Mouse (Mus musculus): ENCODE results near the gene Rasgrf1. TPM values are rescaled to one million over a fixed set of nuclear protein-coding genes. Genes with fewer than 3 reads are reported as not detected.
A peak's percentile ranks its signal among the peaks of the same experiment; 100 is the strongest.
"Not testable (repeated sequence)": the region's sequence is repeated elsewhere in the genome, so short reads cannot be mapped to it uniquely, and the experiment has no call there.

The Rasgrf1 gene
- polyA plus RNA-seq, 1 experiment: 0.06 TPM

DNA sequence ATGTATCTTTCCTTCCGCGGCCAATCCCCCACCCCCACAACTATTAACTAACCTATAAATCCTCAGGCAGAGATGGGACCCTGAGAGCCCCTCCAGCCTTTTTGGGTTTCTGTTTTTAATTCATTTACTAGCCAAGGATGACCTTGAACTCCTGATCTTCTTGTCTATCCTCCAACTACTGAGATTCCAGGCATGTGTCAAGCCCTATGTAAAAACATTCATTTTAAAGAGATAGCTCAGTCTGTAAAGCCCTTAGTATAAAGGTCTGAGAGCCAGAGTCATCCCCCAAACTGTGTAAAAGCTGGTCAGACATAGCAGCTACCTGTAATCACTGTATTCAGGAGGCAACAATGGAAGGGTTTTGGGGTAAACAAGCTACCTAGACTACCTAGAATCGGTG is 146.2 kb downstream of the Rasgrf1 start:
- TF ChIP-seq CTCF (IDR thresholded peaks at IDR 0.05; ENCODE audit: extremely low read depth, insufficient read depth, insufficient read length, insufficient replicate concordance) (no peak), POLR2A (IDR thresholded peaks at IDR 0.05; ENCODE audit: low read depth, low read length) (no peak)
- DNase-seq (ENCODE audit: low read depth in 1 of 2, low spot score in 2 of 2): no peak
- peak overlapping the region; percentile 14; the same call in 1 of the 2 replicates for H3K27ac ChIP-seq (ENCODE audit: insufficient read depth, low read length)
- no peaks in the 10 kb centered on the region for H3K36me3 ChIP-seq (ENCODE audit: control insufficient read depth, insufficient read depth, low read length)
- no peaks in the 10 kb centered on the region for H3K27me3 ChIP-seq (ENCODE audit: control insufficient read depth, insufficient read depth, low read length)
- peaks cover 6% of the 10 kb centered on the region; the same call in 1 of the 2 replicates for H3K4me1 ChIP-seq (ENCODE audit: control insufficient read depth, insufficient read depth, insufficient read length)
- H3K4me3 ChIP-seq (ENCODE audit: extremely low read depth, insufficient read depth, insufficient read length): peak overlapping the region; percentile 56
- WGBS: 85% methylated on average over 3 of the region's 3 CpGs

DNA sequence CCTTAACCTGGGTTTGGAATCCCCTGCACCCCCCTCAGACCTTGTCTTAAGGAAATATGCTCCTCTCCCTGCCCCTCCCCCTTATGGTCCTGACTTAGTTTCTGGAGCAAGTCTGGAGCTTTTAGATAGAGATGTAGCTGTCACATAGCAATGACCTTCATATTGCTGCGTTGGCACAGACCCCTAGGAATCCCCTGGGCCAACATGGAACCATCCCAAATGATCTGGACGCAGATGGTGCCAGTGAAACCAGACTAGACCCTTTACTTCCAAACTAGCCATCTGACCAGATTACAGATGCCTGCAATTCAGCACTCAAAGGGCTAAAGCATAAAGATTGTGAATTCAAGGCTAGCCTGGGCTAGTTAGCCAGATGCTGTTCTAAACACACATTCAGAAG is 147.0 kb downstream of the Rasgrf1 start:
- no peak for DNase-seq (ENCODE audit: low read depth in 1 of 2, low spot score in 2 of 2)
- TF ChIP-seq CTCF (IDR thresholded peaks at IDR 0.05; ENCODE audit: extremely low read depth, insufficient read depth, insufficient read length, insufficient replicate concordance) (no peak), POLR2A (IDR thresholded peaks at IDR 0.05; ENCODE audit: low read depth, low read length) (no peak)
- Histone ChIP-seq H3K27me3 (ENCODE audit: control insufficient read depth, insufficient read depth, low read length) (no peaks in the 10 kb centered on the region), H3K4me1 (ENCODE audit: control insufficient read depth, insufficient read depth, insufficient read length) (peaks cover 13% of the 10 kb centered on the region; the same call in 1 of the 2 replicates), H3K27ac (ENCODE audit: insufficient read depth, low read length) (peak overlapping the region; percentile 14), H3K4me3 (ENCODE audit: extremely low read depth, insufficient read depth, insufficient read length) (no peak overlapping the region), H3K36me3 (ENCODE audit: control insufficient read depth, insufficient read depth, low read length) (no peaks in the 10 kb centered on the region; the same call in 1 of the 2 replicates)
- whole genome bisulfite sequencing: 84% methylated on average over 2 of the region's 2 CpGs

DNA sequence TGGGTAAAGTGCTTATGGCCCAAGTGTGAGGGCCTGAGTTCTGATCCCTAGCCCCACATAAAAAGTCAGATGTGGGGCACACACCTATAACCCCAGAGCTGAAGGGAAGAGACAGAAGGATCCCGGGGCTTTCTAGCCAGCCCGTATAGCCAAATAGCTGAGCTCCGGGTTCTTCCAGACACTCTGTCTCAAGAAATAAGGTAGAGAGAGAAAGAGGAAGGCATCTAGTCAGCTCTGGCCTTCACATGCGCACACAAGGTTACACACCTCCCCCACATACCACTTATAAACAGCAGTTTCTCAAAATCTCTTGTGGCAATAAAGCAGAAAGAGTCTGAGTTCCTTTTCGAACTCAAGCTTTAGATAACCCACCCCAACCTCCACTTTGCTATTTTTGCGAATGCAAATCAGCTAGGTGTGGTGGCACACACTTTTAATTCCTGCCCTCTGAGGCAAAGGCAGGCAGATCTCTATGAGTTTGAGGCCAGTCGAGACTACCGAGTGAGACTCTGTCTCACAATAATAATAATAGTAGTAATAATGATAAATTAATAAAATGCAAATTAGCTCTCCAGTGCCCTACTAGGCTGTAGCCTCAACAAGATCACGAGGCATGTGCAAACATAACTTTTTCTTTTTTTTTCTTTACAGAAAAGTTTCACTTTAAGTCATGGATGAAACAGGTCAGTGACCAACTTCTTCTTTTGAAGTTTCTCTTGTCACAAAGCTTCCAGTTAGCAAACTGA is 150.3 kb downstream of the Rasgrf1 start:
- 12% methylated on average over 9 of the region's 9 CpGs for WGBS
- H3K4me1 ChIP-seq (ENCODE audit: control insufficient read depth, insufficient read depth, insufficient read length): peaks cover 17% of the 10 kb centered on the region; the same call in 1 of the 2 replicates
- H3K27me3 ChIP-seq (ENCODE audit: control insufficient read depth, insufficient read depth, low read length): no peaks in the 10 kb centered on the region
- peak overlapping the region; percentile 97 for H3K27ac ChIP-seq (ENCODE audit: insufficient read depth, low read length)
- peak overlapping the region; percentile 35; the same call in 1 of the 2 replicates for H3K4me3 ChIP-seq (ENCODE audit: extremely low read depth, insufficient read depth, insufficient read length)
- DNase-seq (ENCODE audit: low read depth in 1 of 2, low spot score in 2 of 2): peak; percentile 55 to 75
- peaks cover 10% of the 10 kb centered on the region for H3K36me3 ChIP-seq (ENCODE audit: control insufficient read depth, insufficient read depth, low read length)
- TF ChIP-seq CTCF (IDR thresholded peaks at IDR 0.05; ENCODE audit: extremely low read depth, insufficient read depth, insufficient read length, insufficient replicate concordance): no peak

DNA sequence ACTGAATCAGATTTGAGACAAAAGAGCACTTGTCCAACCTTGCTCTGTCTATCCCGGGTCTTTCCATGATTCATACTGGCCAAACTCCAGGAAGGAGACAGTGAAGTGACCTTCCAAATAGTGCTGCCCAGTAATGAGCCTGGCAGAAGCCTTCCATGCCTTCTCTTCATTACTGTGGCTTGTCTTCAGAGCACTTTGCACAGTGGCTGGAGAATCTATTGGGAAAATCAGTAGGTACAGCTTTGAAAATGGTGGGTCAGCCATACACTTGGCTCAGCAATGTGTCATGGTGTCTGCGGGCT is 150.8 kb downstream of the Rasgrf1 start:
- no peaks in the 10 kb centered on the region for H3K27me3 ChIP-seq (ENCODE audit: control insufficient read depth, insufficient read depth, low read length)
- no peak overlapping the region for H3K4me3 ChIP-seq (ENCODE audit: extremely low read depth, insufficient read depth, insufficient read length)
- peaks cover 17% of the 10 kb centered on the region; the same call in 1 of the 2 replicates for H3K4me1 ChIP-seq (ENCODE audit: control insufficient read depth, insufficient read depth, insufficient read length)
- DNase-seq (ENCODE audit: low read depth in 1 of 2, low spot score in 2 of 2): no peak
- peaks cover 12% of the 10 kb centered on the region for H3K36me3 ChIP-seq (ENCODE audit: control insufficient read depth, insufficient read depth, low read length)
- H3K27ac ChIP-seq (ENCODE audit: insufficient read depth, low read length): peak overlapping the region; percentile 90
- TF ChIP-seq POLR2A (IDR thresholded peaks at IDR 0.05; ENCODE audit: low read depth, low read length) (no peak), CTCF (IDR thresholded peaks at IDR 0.05; ENCODE audit: extremely low read depth, insufficient read depth, insufficient read length, insufficient replicate concordance) (no peak)
- WGBS: 52% methylated on average over 2 of the region's 2 CpGs

DNA sequence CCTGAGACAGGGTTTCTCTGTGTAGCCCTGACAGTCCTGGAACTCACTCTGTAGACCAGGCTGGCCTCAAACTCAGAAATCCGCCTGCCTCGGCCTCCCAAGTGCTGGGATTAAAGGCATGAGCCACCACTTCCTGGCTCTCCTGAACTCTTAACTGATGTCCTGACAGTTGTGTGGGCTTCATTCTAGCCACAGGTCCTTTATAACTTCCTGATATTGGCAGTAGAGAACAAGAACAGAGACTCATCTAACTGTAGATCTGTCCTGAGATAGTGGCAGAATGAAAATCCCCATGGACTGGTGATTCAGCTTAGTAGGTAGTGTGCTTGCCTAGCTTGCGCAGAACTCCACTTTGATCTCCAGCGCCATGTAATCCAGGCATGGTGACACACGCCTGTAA is 151.2 kb downstream of the Rasgrf1 start:
- Histone ChIP-seq H3K27ac (ENCODE audit: insufficient read depth, low read length) (peak overlapping the region; percentile 90), H3K4me1 (ENCODE audit: control insufficient read depth, insufficient read depth, insufficient read length) (peaks cover 17% of the 10 kb centered on the region; the same call in 1 of the 2 replicates), H3K36me3 (ENCODE audit: control insufficient read depth, insufficient read depth, low read length) (peaks cover 14% of the 10 kb centered on the region)
- DNase-seq (ENCODE audit: low read depth in 1 of 2, low spot score in 2 of 2); H3K4me3 ChIP-seq (ENCODE audit: extremely low read depth, insufficient read depth, insufficient read length); H3K27me3 ChIP-seq (ENCODE audit: control insufficient read depth, insufficient read depth, low read length): not testable (repeated sequence)
- WGBS: 64% methylated on average over 5 of the region's 5 CpGs

DNA sequence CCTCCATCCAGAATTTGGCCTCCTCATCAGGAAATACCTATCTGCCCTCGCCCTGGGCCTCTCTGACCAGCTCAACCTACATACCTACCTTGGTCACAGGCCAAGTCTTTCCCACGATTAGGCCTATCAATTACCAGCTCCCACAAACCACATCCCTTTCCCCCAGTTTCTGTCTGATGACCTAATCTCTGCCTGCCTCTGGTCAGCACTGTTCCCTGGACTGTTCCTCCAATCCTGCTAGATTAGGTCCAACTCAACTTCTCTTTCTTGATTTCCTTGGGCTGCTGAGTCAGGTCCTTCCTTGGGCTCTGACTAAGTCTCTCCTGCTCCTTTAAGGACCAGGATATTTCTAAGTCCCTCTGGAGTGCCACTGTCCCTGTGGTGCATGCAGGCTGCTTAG is 157.6 kb downstream of the Rasgrf1 start:
- WGBS: 55% methylated on average over 2 of the region's 2 CpGs
- DNase-seq (ENCODE audit: low read depth in 1 of 2, low spot score in 2 of 2): no peak
- TF ChIP-seq POLR2A (IDR thresholded peaks at IDR 0.05; ENCODE audit: low read depth, low read length) (no peak), CTCF (IDR thresholded peaks at IDR 0.05; ENCODE audit: extremely low read depth, insufficient read depth, insufficient read length, insufficient replicate concordance) (no peak)
- no peak overlapping the region for H3K27ac ChIP-seq (ENCODE audit: insufficient read depth, low read length)
- H3K27me3 ChIP-seq (ENCODE audit: control insufficient read depth, insufficient read depth, low read length): no peaks in the 10 kb centered on the region
- no peaks in the 10 kb centered on the region for H3K4me1 ChIP-seq (ENCODE audit: control insufficient read depth, insufficient read depth, insufficient read length)
- H3K36me3 ChIP-seq (ENCODE audit: control insufficient read depth, insufficient read depth, low read length): peaks cover 48% of the 10 kb centered on the region
- H3K4me3 ChIP-seq (ENCODE audit: extremely low read depth, insufficient read depth, insufficient read length): no peak overlapping the region

GRCm38 (mm10) chr9:90068786-90069185 is 159.1 kb downstream of the Rasgrf1 start:
- DNase-seq (ENCODE audit: low read depth in 1 of 2, low spot score in 2 of 2): no peak
- H3K4me1 ChIP-seq (ENCODE audit: control insufficient read depth, insufficient read depth, insufficient read length): no peaks in the 10 kb centered on the region
- WGBS: 90% methylated on average over 6 of the region's 6 CpGs
- H3K27me3 ChIP-seq (ENCODE audit: control insufficient read depth, insufficient read depth, low read length): no peaks in the 10 kb centered on the region
- no peak overlapping the region for H3K4me3 ChIP-seq (ENCODE audit: extremely low read depth, insufficient read depth, insufficient read length)
- H3K27ac ChIP-seq (ENCODE audit: insufficient read depth, low read length): no peak overlapping the region
- peaks cover 47% of the 10 kb centered on the region for H3K36me3 ChIP-seq (ENCODE audit: control insufficient read depth, insufficient read depth, low read length)
- TF ChIP-seq CTCF (IDR thresholded peaks at IDR 0.05; ENCODE audit: extremely low read depth, insufficient read depth, insufficient read length, insufficient replicate concordance): no peak
- no peak for TF ChIP-seq POLR2A (IDR thresholded peaks at IDR 0.05; ENCODE audit: low read depth, low read length)
